Mouse (Mus musculus): ENCODE measurements around the gene Arhgap11a. TPM values are rescaled to one million over a fixed set of nuclear protein-coding genes. Genes with fewer than 3 reads are reported as not detected.

The Arhgap11a gene
- polyA plus RNA-seq, 1 experiment = 2.7 TPM

- WGBS = 77% methylated on average over 14 of the region's 14 CpGs
- Histone ChIP-seq H3K4me3 (ENCODE audit: low read depth, low read length) (no peak overlapping the region), H3K4me1 (ENCODE audit: control insufficient read depth, insufficient read depth, insufficient read length, low read length) (no peaks in the 10 kb centered on the region; the same call in 1 of the 2 replicates), H3K36me3 (ENCODE audit: control insufficient read depth, insufficient read depth, low read length) (no peaks in the 10 kb centered on the region), H3K27ac (ENCODE audit: insufficient read depth, low read depth, low read length) (no peak overlapping the region), H3K27me3 (ENCODE audit: control insufficient read depth, insufficient read depth, low read length) (no peaks in the 10 kb centered on the region)
- TF ChIP-seq CTCF (IDR thresholded peaks at IDR 0.05; ENCODE audit: extremely low read depth, insufficient read length, insufficient replicate concordance, low read depth, low read length) (no peak), POLR2A (IDR thresholded peaks at IDR 0.05; ENCODE audit: low read depth, low read length) (no peak)
Measured at GRCm38 (mm10) chr2:113817681-113818606, 30.5 kb downstream of the Arhgap11a start.

GRCm38 (mm10) chr2:113807640-113808039 lies 40.8 kb downstream of the Arhgap11a start:
- Histone ChIP-seq H3K4me1 (ENCODE audit: control insufficient read depth, insufficient read depth, insufficient read length, low read length) (no peaks in the 10 kb centered on the region), H3K4me3 (ENCODE audit: low read depth, low read length) (no peak overlapping the region), H3K27ac (ENCODE audit: insufficient read depth, low read depth, low read length) (no peak overlapping the region), H3K27me3 (ENCODE audit: control insufficient read depth, insufficient read depth, low read length) (no peaks in the 10 kb centered on the region), H3K36me3 (ENCODE audit: control insufficient read depth, insufficient read depth, low read length) (no peaks in the 10 kb centered on the region)
- 20% methylated on average over 9 of the region's 9 CpGs for WGBS
- TF ChIP-seq POLR2A (IDR thresholded peaks at IDR 0.05; ENCODE audit: low read depth, low read length) (no peak), CTCF (IDR thresholded peaks at IDR 0.05; ENCODE audit: extremely low read depth, insufficient read length, insufficient replicate concordance, low read depth, low read length) (peak; percentile 77; the same call in 1 of the 2 replicates)

- Histone ChIP-seq H3K27ac (ENCODE audit: insufficient read depth, low read depth, low read length) (no peak overlapping the region), H3K36me3 (ENCODE audit: control insufficient read depth, insufficient read depth, low read length) (no peaks in the 10 kb centered on the region), H3K27me3 (ENCODE audit: control insufficient read depth, insufficient read depth, low read length) (no peaks in the 10 kb centered on the region), H3K4me3 (ENCODE audit: low read depth, low read length) (no peak overlapping the region), H3K4me1 (ENCODE audit: control insufficient read depth, insufficient read depth, insufficient read length, low read length) (no peaks in the 10 kb centered on the region)
- 73% methylated on average over 10 of the region's 10 CpGs for WGBS
- TF ChIP-seq CTCF (IDR thresholded peaks at IDR 0.05; ENCODE audit: extremely low read depth, insufficient read length, insufficient replicate concordance, low read depth, low read length) (no peak), POLR2A (IDR thresholded peaks at IDR 0.05; ENCODE audit: low read depth, low read length) (no peak)
Measured at GRCm38 (mm10) chr2:113806851-113807577, 41.4 kb downstream of the Arhgap11a start.

- Histone ChIP-seq H3K27ac (ENCODE audit: insufficient read depth, low read depth, low read length) (no peak overlapping the region), H3K4me1 (ENCODE audit: control insufficient read depth, insufficient read depth, insufficient read length, low read length) (no peaks in the 10 kb centered on the region), H3K36me3 (ENCODE audit: control insufficient read depth, insufficient read depth, low read length) (no peaks in the 10 kb centered on the region), H3K27me3 (ENCODE audit: control insufficient read depth, insufficient read depth, low read length) (no peaks in the 10 kb centered on the region), H3K4me3 (ENCODE audit: low read depth, low read length) (no peak overlapping the region)
- no peak for TF ChIP-seq POLR2A (IDR thresholded peaks at IDR 0.05; ENCODE audit: low read depth, low read length)
- no peak for TF ChIP-seq CTCF (IDR thresholded peaks at IDR 0.05; ENCODE audit: extremely low read depth, insufficient read length, insufficient replicate concordance, low read depth, low read length)
- 73% methylated on average over 4 of the region's 4 CpGs for WGBS
Measured at GRCm38 (mm10) chr2:113805765-113806164, 42.7 kb downstream of the Arhgap11a start.

GRCm38 (mm10) chr2:113803753-113804152 lies 44.7 kb downstream of the Arhgap11a start:
- TF ChIP-seq POLR2A (IDR thresholded peaks at IDR 0.05; ENCODE audit: low read depth, low read length) = no peak
- TF ChIP-seq CTCF (IDR thresholded peaks at IDR 0.05; ENCODE audit: extremely low read depth, insufficient read length, insufficient replicate concordance, low read depth, low read length) = no peak
- WGBS = 18% methylated on average over 1 of the region's 1 CpGs
- Histone ChIP-seq H3K4me3 (ENCODE audit: low read depth, low read length) (no peak overlapping the region), H3K27me3 (ENCODE audit: control insufficient read depth, insufficient read depth, low read length) (no peaks in the 10 kb centered on the region), H3K27ac (ENCODE audit: insufficient read depth, low read depth, low read length) (no peak overlapping the region), H3K36me3 (ENCODE audit: control insufficient read depth, insufficient read depth, low read length) (no peaks in the 10 kb centered on the region), H3K4me1 (ENCODE audit: control insufficient read depth, insufficient read depth, insufficient read length, low read length) (no peaks in the 10 kb centered on the region)

- H3K4me1 ChIP-seq (ENCODE audit: control insufficient read depth, insufficient read depth, insufficient read length, low read length) = no peaks in the 10 kb centered on the region
- no peaks in the 10 kb centered on the region for H3K36me3 ChIP-seq (ENCODE audit: control insufficient read depth, insufficient read depth, low read length)
- no peaks in the 10 kb centered on the region for H3K27me3 ChIP-seq (ENCODE audit: control insufficient read depth, insufficient read depth, low read length)
- no peak overlapping the region for H3K27ac ChIP-seq (ENCODE audit: insufficient read depth, low read depth, low read length)
- no peak overlapping the region for H3K4me3 ChIP-seq (ENCODE audit: low read depth, low read length)
- TF ChIP-seq POLR2A (IDR thresholded peaks at IDR 0.05; ENCODE audit: low read depth, low read length) = no peak
- no peak for TF ChIP-seq CTCF (IDR thresholded peaks at IDR 0.05; ENCODE audit: extremely low read depth, insufficient read length, insufficient replicate concordance, low read depth, low read length)
- WGBS = 73% methylated on average over 5 of the region's 5 CpGs
Measured at GRCm38 (mm10) chr2:113800846-113801245, 47.6 kb downstream of the Arhgap11a start.

GRCm38 (mm10) chr2:113798605-113799004 lies 49.9 kb downstream of the Arhgap11a start:
- 79% methylated on average over 13 of the region's 13 CpGs for WGBS
- H3K27me3 ChIP-seq (ENCODE audit: control insufficient read depth, insufficient read depth, low read length) = no peaks in the 10 kb centered on the region
- H3K27ac ChIP-seq (ENCODE audit: insufficient read depth, low read depth, low read length) = no peak overlapping the region
- H3K4me1 ChIP-seq (ENCODE audit: control insufficient read depth, insufficient read depth, insufficient read length, low read length) = no peaks in the 10 kb centered on the region
- TF ChIP-seq POLR2A (IDR thresholded peaks at IDR 0.05; ENCODE audit: low read depth, low read length) = no peak
- TF ChIP-seq CTCF (IDR thresholded peaks at IDR 0.05; ENCODE audit: extremely low read depth, insufficient read length, insufficient replicate concordance, low read depth, low read length) = no peak
- H3K4me3 ChIP-seq (ENCODE audit: low read depth, low read length) = no peak overlapping the region
- H3K36me3 ChIP-seq (ENCODE audit: control insufficient read depth, insufficient read depth, low read length) = no peaks in the 10 kb centered on the region

All from small intestine, adult 2 months (tissue).